Mouse (Mus musculus): ENCODE measurements around the gene Gpr107.

DNA sequence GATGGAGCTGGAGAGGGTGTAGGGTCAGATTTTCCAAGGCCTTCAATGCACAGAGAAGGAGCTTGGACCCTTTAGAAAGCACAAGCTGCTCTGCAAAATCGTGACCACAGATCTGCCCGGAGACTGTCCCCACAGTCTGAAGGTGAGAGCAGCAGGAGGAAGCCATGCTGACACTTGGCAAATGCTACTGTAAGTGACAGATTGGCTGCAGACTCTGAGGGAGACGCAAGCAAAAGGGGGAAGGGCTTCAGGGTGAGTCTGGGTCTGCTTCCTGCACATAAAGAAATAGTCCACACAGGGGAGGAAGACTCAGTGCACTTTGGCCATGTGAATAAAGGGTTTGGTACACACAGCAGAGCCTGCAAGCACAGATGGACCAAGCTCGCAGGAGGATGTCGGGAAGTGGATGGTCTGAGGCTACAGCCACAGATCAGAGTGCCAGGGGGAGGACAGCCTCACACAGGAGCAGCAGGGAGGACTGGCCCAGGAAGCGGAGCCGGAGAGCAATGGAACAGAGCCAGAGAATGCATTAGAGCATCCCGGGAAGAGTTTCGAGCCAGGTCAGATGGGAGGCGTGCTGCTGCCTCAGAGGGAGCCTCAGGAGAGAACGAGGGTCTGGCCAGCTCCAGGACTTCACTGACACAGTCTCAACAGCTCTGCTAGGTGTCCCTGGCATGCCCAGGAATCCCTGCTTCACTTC, 45.3 kb upstream of the Gpr107 start:
- no peak for TF ChIP-seq MYOD1 (IDR thresholded peaks at IDR 0.05; ENCODE audit: control insufficient read depth in 1 of 3, insufficient read length in 2 of 3, low read depth in 2 of 3)
- no peak for TF ChIP-seq REST (IDR thresholded peaks at IDR 0.05; ENCODE audit: insufficient read depth, insufficient read length)
- no peak for TF ChIP-seq E2F4 (IDR thresholded peaks at IDR 0.05; ENCODE audit: insufficient read depth)
- no peak for TF ChIP-seq CEBPB (IDR thresholded peaks at IDR 0.05; ENCODE audit: insufficient read depth, poor library complexity, severe bottlenecking)

Measured in myocyte (in vitro differentiated cells).